Mouse (Mus musculus): Measurements from ENCODE around the gene Prkg1.
A peak's percentile ranks its signal among the peaks of the same experiment; 100 is the strongest.

The Prkg1 gene

DNA sequence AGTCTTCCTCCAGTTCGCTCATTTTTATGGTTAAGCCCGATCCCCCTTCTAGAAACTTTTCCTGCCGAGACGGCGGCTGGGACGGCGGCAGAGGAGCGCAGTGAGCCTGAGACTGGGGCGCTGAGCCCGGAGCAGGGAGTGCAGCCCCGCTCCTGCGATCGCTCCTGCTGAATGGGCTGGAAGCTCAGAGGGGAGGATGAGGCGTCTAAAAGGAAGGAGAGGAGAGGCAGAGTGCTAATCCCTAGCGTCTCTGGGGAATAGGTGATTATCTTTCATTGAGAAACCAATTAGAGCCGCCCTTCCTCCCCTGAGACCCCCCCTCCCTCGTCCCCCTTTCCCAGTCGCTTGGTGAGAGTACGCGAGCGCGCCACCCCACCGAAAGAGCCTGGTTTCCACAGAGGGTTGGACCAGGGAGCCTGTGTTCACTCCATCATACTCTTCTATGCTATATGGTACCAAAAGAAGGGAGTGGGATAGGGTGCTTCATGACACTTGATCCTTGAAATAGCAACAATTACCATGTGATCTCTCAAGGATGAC, at the start of gene Prkg1:
Gene Prkg1, minus strand, starts transcription at position 233 of the 540 bp plus-strand sequence.
- no peak for DNase-seq (ENCODE audit: extremely low spot score, low read depth, low spot score)

GRCm38 (mm10) chr19:31813087-31813486, 48.3 kb upstream of the Prkg1 start:
- no peak for DNase-seq (ENCODE audit: extremely low spot score, low read depth, low spot score)

GRCm38 (mm10) chr19:31811371-31811770, 46.5 kb upstream of the Prkg1 start:
- peak; percentile 60 for DNase-seq (ENCODE audit: extremely low spot score, low read depth, low spot score)

- no peak for DNase-seq (ENCODE audit: extremely low spot score, low read depth, low spot score)
Observed at GRCm38 (mm10) chr19:31805391-31805790, 40.6 kb upstream of the Prkg1 start.

DNA sequence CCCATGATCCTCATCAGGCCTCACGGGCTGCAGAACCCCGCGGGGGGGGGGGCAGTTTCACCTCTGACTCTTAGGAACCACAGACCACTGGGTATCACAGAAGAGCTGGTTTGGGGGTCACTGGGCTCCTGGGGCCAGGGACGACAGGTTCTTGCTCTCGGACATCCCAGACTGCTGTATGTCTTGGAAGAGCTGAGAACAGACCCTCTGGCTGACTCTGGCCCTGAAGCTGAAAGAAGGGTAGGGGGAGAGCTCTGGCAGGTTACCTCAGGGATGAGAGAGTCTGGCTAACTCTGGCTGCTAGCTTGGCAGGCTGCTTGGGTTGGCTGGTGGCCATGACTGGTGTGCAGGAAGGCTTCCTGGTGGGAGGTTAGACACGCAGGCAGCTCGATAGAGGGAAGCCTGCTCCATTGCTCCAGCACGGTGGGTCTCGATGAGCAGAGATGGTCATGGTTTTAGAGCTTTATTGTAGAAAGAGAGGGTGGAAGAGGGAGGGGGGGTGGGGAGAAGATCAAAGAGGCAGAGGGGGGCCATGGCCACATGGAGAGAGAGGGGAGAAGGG, 30.7 kb upstream of the Prkg1 start:
- DNase-seq (ENCODE audit: extremely low spot score, low read depth, low spot score) = no peak

DNA sequence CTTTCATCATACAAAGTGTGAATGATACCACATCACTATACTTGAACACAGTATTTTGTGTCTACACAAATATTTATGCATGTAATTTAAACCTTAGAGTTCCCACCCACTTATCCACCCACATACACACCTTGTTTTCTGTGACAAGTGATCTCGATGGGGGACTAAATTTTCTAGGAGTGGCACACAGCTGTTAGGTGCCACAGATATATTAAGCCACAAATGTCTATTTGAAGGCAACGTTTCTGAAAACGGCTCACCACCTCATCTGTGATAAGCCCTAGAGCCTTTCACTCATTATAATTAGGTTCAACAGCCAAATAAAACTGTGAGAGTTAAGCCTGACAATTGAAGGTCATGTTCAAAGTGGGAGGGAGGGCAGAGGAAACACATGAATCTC, 26.9 kb upstream of the Prkg1 start:
- no peak for DNase-seq (ENCODE audit: extremely low spot score, low read depth, low spot score)

GRCm38 (mm10) chr19:31781521-31782018, 16.7 kb upstream of the Prkg1 start:
- DNase-seq (ENCODE audit: extremely low spot score, low read depth, low spot score) = no peak

DNA sequence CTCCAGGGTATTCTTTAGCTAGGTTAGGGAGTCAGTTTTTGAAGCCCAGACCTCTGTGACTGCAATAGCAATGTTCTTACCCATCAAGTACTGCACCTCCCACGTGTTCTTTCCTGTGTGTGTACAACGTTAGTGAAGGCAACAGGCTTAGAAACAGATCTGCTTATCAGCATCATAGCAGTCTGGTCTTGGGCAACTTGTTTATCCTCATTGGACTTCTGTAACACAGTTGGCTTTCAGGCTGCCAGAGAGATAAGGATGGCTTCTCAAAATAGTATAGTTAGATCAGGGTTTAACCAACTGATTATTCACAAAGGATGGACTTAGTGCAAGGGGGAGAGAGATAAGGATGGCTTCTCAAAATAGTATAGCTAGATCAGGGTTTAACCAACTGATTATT, 16.2 kb upstream of the Prkg1 start:
- no peak for DNase-seq (ENCODE audit: extremely low spot score, low read depth, low spot score)

- DNase-seq (ENCODE audit: extremely low spot score, low read depth, low spot score) = no peak
Observed at GRCm38 (mm10) chr19:31780222-31780621, 15.4 kb upstream of the Prkg1 start.

DNA sequence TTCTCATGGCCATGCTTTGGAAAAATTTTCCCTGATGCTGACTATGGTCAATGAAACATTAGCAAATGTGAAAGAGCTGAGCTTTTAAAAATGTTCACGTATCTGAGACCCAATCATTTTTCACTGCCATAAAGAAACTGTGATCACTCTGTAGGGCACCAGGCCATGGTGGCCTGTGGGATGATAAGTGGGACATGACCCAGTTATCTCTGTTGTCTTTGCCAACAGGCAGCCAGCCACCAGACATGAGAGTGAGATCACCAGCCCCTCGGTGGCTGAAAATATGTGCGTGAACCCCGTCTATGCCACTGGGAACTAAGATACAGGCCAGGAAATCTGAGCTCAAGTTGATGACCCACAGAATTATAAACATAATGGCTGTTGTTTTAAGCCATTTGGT, 14.2 kb upstream of the Prkg1 start:
- no peak for DNase-seq (ENCODE audit: extremely low spot score, low read depth, low spot score)

GRCm38 (mm10) chr19:31767004-31767403, 2.2 kb upstream of the Prkg1 start:
- no peak for DNase-seq (ENCODE audit: extremely low spot score, low read depth, low spot score)

DNA sequence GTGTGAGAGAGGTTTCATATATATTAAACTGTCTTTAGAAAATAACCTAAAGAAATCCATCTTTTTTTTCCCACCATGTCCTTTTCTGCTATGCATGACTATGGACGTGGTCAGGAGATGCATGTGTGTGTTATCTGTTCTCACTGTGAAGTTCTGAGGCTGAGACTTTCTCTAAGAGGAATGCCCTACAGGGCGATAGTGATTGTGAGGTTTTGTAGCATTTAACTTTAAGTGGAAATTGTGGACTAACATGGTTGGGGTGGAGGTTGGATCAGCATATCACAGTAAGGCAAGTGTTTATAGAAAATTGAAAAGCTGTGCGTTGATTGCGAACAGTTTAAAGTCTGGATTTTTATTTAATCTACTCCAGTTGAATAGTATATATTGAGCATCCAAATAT, 618 bp upstream of the Prkg1 start:
- no peak for DNase-seq (ENCODE audit: extremely low spot score, low read depth, low spot score)

DNA sequence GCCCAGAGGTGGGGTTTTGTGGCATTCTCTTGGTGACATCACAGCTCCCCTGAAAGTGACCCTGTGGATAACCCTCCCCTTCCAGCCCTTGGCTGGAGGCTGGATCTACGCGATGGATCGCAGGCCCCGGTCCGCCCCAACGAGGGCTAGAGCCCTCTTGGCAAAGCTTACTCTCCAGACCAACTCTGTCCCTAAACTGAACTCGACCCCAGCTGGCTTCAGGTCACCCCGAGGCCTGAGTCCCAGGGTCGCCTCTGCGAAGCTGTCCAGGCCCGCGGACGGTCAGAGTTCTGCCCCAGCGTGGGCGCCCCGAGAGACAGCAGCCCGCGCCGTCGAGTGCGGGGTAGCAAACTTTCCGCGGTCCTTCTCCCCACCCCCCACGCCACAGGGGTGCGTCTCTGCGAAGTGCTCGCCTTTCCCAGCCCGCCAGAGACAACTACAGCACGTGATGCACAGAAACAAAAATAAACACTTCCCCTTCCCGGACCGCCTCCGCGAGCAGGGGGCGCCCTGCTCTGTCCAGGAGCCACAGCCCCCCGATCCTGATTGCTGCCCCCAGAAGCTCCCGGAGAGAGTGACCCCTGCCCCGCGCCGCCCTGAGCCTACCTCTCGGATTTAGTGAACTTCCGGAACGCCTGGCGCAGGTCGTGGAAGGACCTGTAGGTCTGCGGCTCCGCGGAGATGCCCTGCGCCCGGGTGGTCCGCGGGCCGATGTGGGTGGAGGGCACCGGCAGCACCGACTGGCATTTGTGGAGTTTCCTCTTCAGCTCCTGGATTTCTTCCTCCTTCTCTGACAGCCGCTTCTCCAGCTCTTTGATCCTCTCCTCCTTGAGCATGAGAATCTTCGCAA, 657 bp downstream of the Prkg1 start:
- no peak for DNase-seq (ENCODE audit: extremely low spot score, low read depth, low spot score)

- no peak for DNase-seq (ENCODE audit: extremely low spot score, low read depth, low spot score)
Observed at GRCm38 (mm10) chr19:31763246-31763821, 1.5 kb downstream of the Prkg1 start.

DNA sequence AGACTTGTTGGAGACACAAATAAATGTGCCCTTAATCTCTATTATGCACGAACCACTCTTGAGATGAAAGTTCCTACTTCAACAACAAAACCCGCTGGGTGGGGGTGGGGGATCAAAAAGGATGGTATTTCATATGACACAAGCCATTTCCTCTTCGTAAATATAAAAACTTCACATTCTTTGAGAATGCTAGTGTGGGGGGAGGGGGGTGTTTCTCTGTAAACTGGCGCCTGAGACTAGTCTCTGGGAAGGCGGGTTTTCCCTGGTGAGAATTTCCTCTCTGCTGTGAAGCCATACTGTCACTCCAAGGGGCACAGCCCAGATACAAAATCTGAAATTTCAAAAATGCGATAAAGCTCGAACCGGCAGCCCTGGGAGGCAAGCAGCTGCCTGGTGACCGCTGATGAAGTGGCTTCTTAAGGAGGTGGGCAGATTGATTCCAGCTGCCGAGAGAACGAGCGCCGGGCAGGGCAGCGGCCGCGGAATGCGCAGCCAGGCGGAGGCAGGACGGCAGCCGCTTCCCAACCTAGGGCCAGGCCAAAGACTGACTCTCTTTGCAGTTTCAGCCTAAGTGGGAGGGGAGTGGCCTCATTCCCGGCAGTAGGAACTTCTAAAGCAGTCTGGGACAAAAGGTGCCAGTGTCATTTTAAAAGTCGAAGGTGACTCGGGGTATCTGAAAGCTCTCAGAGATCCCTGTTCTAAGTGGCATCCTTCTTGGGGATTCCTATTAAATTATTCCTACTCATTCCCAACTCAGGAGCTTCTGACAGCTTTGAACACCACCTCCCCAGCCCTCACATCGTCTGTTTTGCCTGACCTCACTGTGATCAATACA, 2.2 kb downstream of the Prkg1 start:
- no peak for DNase-seq (ENCODE audit: extremely low spot score, low read depth, low spot score)

DNA sequence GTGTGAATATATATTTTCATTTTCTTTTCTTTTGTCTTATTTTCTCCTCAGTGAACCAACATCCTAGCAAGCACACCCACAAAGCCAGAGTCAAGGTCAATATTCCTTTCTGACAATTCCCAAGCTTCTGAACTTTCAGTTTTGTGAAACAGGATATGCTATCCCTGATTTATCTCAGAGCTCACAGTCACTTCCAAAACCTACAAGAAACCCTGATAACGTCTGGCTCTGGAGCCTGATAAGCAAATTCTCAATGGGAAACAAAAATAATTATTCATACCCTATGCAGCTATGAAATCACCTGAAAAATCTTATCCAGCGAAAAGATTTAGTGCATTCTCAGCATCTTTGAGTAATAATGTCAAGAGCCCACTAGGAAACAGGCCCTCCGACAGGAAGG, 5.0 kb downstream of the Prkg1 start:
- DNase-seq (ENCODE audit: extremely low spot score, low read depth, low spot score) = no peak

GRCm38 (mm10) chr19:31755929-31756792, 8.7 kb downstream of the Prkg1 start:
- peak; percentile 77 for DNase-seq (ENCODE audit: extremely low spot score, low read depth, low spot score)

DNA sequence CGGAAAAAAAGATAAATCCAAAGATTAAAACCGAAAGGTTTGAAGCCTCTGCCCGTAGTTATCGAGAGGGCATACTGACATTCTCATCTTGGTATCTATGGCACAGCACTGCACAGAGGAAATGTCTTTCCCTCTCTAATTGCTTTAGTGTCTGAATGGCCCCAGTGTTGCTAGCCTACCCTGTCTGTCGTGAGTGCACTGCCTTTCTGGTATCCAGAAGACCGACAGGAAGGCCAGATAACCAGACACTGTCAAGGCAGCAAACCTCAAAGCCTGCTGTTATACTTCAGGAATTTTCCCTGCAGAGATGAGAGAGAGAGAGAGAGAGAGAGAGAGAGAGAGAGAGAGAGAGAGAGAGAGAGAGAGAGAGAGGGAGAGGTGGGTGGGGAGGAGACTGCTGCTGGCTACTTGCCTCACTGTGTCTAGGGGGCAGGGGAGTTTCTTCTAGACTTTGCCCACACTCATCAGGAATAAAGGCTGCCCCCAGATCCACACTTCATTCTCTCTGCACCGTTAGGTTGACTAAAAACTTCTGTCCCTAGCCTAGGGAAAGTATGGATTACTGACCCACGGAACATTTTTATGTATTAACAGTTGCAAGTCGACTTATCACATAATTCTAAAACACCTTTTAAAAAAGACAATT, 10.1 kb downstream of the Prkg1 start:
- no peak for DNase-seq (ENCODE audit: extremely low spot score, low read depth, low spot score)

GRCm38 (mm10) chr19:31750976-31751676, 13.7 kb downstream of the Prkg1 start:
- no peak for DNase-seq (ENCODE audit: extremely low spot score, low read depth, low spot score)

Data from hindlimb bud, embryonic 11.5 days (tissue).